8 mouse cellular contexts compared by ENCODE assay signal in the genomic region with DNA sequence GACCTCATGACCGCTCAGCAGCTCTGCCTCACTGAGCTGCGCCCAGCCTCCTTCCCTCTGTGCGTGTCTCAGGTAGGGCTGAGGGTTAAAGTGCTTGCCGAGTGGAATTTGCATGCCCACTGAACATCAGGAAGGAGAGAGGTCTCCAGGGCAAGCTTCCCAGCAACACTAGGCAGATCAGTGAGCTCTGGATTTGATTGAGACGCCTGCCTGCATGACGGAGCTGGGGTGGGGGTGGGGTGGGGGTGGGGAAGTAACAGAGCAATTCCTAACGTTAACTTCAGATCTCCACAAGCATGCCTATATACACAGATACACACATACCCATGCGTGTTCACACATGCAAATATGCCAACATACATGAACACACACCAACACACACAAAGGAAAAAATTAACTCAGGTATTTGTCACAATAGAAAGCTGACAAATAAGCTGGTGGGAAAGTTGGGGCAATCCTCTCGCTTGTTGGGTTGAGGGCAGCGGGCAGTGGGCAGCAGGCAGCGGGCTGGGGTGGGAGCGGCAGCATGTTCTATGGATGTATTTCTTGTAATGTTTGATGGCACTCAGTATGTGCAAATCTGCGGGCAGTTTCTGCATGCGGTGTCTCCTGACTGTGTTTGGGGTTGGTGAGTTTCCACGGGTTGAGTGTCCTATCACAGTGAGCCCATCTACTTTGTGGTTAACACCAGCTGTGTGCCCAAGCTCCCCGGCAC. TPM values are rescaled to one million over a fixed set of nuclear protein-coding genes. Genes with fewer than 3 reads are reported as not detected.
A peak's percentile ranks its signal among the peaks of the same experiment; 100 is the strongest.
DNase-seq lines count a peak whose midpoint lies in the region; ATAC-seq and TF ChIP-seq lines count a peak whose summit lies in the region.

No protein-coding gene starts in this region.

- peak overlapping the region; percentile 65 for H3K4me3 ChIP-seq in layer of hippocampus, adult 2 months
- H3K4me3 ChIP-seq in intestine, postnatal 0 days (ENCODE audit: low read depth, low read length), result peak overlapping the region; percentile 50
- peak overlapping the region; percentile 55 for H3K4me3 ChIP-seq in liver, embryonic 16.5 days (ENCODE audit: low read depth, low read length)
- H3K4me3 ChIP-seq in neural tube, embryonic 11.5 days (ENCODE audit: low read depth, low read length), result peak overlapping the region; percentile 40

- peak overlapping the region; percentile 50 for H3K9ac ChIP-seq in intestine, postnatal 0 days (ENCODE audit: low read depth, low read length)
- H3K9ac ChIP-seq in liver, embryonic 16.5 days (ENCODE audit: low read depth, low read length), result peak overlapping the region; percentile 58
- peak overlapping the region; percentile 41 for H3K9ac ChIP-seq in neural tube, embryonic 11.5 days (ENCODE audit: low read length)

- no peaks in the 10 kb centered on the region for H3K9me3 ChIP-seq in intestine, postnatal 0 days (ENCODE audit: control insufficient read depth)
- H3K9me3 ChIP-seq in liver, embryonic 16.5 days (replicated peaks; ENCODE audit: control insufficient read depth, low read length), result no peaks in the 10 kb centered on the region
- no peaks in the 10 kb centered on the region for H3K9me3 ChIP-seq in neural tube, embryonic 11.5 days (ENCODE audit: control insufficient read depth, low read length)

- no peak for TF ChIP-seq POLR2A in brain, embryonic 14.5 days (IDR thresholded peaks at IDR 0.05; ENCODE audit: borderline replicate concordance, extremely low read depth, insufficient read depth, insufficient read length, poor library complexity, severe bottlenecking)

- peak; percentile 62 for ATAC-seq in intestine, postnatal 0 days
- peak; percentile 43 for ATAC-seq in liver, embryonic 16.5 days (ENCODE audit: low read depth)
- ATAC-seq in neural tube, embryonic 11.5 days (ENCODE audit: insufficient read depth, low FRiP score, low TSS enrichment), result 0 out of 2 replicates have a peak, but pooled peaks have one; percentile 28

- TF ChIP-seq CTCF in layer of hippocampus, adult 2 months (conservative IDR thresholded peaks at IDR 0.05), result no peak
- TF ChIP-seq CTCF in brain, embryonic 14.5 days (IDR thresholded peaks at IDR 0.05; ENCODE audit: borderline replicate concordance, extremely low read depth, insufficient read depth, insufficient read length), result no peak
- no peak for TF ChIP-seq CTCF in intestine, postnatal 0 days (IDR thresholded peaks at IDR 0.05; ENCODE audit: low read depth)

- peak overlapping the region; percentile 94 for H3K4me2 ChIP-seq in intestine, postnatal 0 days (replicated peaks; ENCODE audit: low read depth)
- H3K4me2 ChIP-seq in liver, embryonic 16.5 days (ENCODE audit: low read depth, low read length), result peak overlapping the region; percentile 85
- H3K4me2 ChIP-seq in neural tube, embryonic 11.5 days (ENCODE audit: low read depth), result peak overlapping the region; percentile 72

- peak overlapping the region; percentile 85 for H3K27ac ChIP-seq in layer of hippocampus, adult 2 months
- H3K27ac ChIP-seq in intestine, postnatal 0 days (ENCODE audit: low read depth, low read length), result peak overlapping the region; percentile 70
- no peak overlapping the region for H3K27ac ChIP-seq in liver, embryonic 16.5 days (ENCODE audit: low read length)
- 0 out of 2 replicates have a peak overlapping the region, but pooled peaks have one; percentile 46 for H3K27ac ChIP-seq in neural tube, embryonic 11.5 days (ENCODE audit: low read depth, low read length)

- H3K4me1 ChIP-seq in intestine, postnatal 0 days (replicated peaks; ENCODE audit: control insufficient read depth, insufficient read depth, low read length), result 0 out of 2 replicates have a peak, but pooled peaks cover 6% of the 10 kb centered on the region
- H3K4me1 ChIP-seq in liver, embryonic 16.5 days (ENCODE audit: control insufficient read depth, low read depth, low read length), result peaks cover 17% of the 10 kb centered on the region
- H3K4me1 ChIP-seq in neural tube, embryonic 11.5 days (ENCODE audit: control insufficient read depth, insufficient read depth, low read length), result 0 out of 2 replicates have a peak, but pooled peaks cover 2% of the 10 kb centered on the region

- 2% methylated on average over 16 of the region's 16 CpGs for WGBS in intestine, postnatal 0 days
- WGBS in liver, embryonic 16.5 days (ENCODE audit: insufficient replicate concordance), result 3% methylated on average over 16 of the region's 16 CpGs
- 5% methylated on average over 16 of the region's 16 CpGs for WGBS in neural tube, embryonic 11.5 days

- no peaks in the 10 kb centered on the region for H3K27me3 ChIP-seq in intestine, postnatal 0 days (replicated peaks; ENCODE audit: control insufficient read depth, insufficient read depth, low read length)
- H3K27me3 ChIP-seq in liver, embryonic 16.5 days (ENCODE audit: control insufficient read depth, insufficient read depth, low read depth, low read length), result no peaks in the 10 kb centered on the region
- H3K27me3 ChIP-seq in neural tube, embryonic 11.5 days (ENCODE audit: control insufficient read depth, insufficient read depth, low read length), result no peaks in the 10 kb centered on the region

- peaks cover 9% of the 10 kb centered on the region; the same call in 1 of the 2 replicates for H3K36me3 ChIP-seq in intestine, postnatal 0 days (ENCODE audit: control insufficient read depth, insufficient read depth)
- H3K36me3 ChIP-seq in liver, embryonic 16.5 days (ENCODE audit: control insufficient read depth, insufficient read depth), result peaks cover 4% of the 10 kb centered on the region
- peaks cover 4% of the 10 kb centered on the region for H3K36me3 ChIP-seq in neural tube, embryonic 11.5 days (ENCODE audit: control insufficient read depth, insufficient read depth, low read length)

- DNase-seq in layer of hippocampus, adult 2 months (ENCODE audit: low spot score in 2 of 2), result peak in 1 of 2 experiments; percentile 41
- DNase-seq in layer of hippocampus, postnatal 36 days, result no peak
- peak; percentile 86 for DNase-seq in brain, embryonic 14.5 days (ENCODE audit: low read depth)
- DNase-seq in gastrocnemius, postnatal 25 days, result peak; percentile 50
- DNase-seq in neural tube, embryonic 11.5 days (ENCODE audit: low spot score), result peak; percentile 66
- no peak for DNase-seq in urinary bladder, adult 18-20 months (ENCODE audit: low spot score in 2 of 2)

RNA-seq across cellular contexts. Expression of a gene that starts 12.3 kb away (rescaled TPM):
- 10 to 100 TPM; 59.6 to 59.8 TPM for total RNA-seq in layer of hippocampus, adult 2 months (2021)
- total RNA-seq in layer of hippocampus, postnatal 36 days (2021), result 10 to 100 TPM; 53.1 to 65.2 TPM
- 245 and 362 TPM in 2 replicates for polyA plus RNA-seq in brain, embryonic 14.5 days (2012; rRNA removed)
- total RNA-seq in gastrocnemius, postnatal 25 days (2021), result 10 to 100 TPM; 50.8 to 58.9 TPM
- 84.6 and 91.2 TPM in 2 replicates for polyA plus RNA-seq in intestine, postnatal 0 days (2015; fragmentation: Nextera tagmentation; extraction: Ambion mirVana)
- polyA plus RNA-seq in liver, embryonic 16.5 days (2015; fragmentation: Nextera tagmentation; extraction: Ambion mirVana), result 36.5 and 39.4 TPM in 2 replicates
- 179 and 195 TPM in 2 replicates for polyA plus RNA-seq in neural tube, embryonic 11.5 days (2014; fragmentation: Nextera tagmentation; extraction: Ambion mirVana)

RNA-seq across cellular contexts. Expression of a gene that starts 12.6 kb away (rescaled TPM):
- total RNA-seq in layer of hippocampus, adult 2 months (2021), result 100 to 1,000 TPM; 113 to 116 TPM
- 100 to 1,000 TPM; 118 to 127 TPM for total RNA-seq in layer of hippocampus, postnatal 36 days (2021)
- 177 and 180 TPM in 2 replicates for polyA plus RNA-seq in brain, embryonic 14.5 days (2012; rRNA removed)
- 10 to 100 TPM; 25.0 to 25.9 TPM for total RNA-seq in gastrocnemius, postnatal 25 days (2021)
- 159 and 160 TPM in 2 replicates for polyA plus RNA-seq in intestine, postnatal 0 days (2015; fragmentation: Nextera tagmentation; extraction: Ambion mirVana)
- polyA plus RNA-seq in liver, embryonic 16.5 days (2015; fragmentation: Nextera tagmentation; extraction: Ambion mirVana), result 34.4 and 37.8 TPM in 2 replicates
- 268 and 302 TPM in 2 replicates for polyA plus RNA-seq in neural tube, embryonic 11.5 days (2014; fragmentation: Nextera tagmentation; extraction: Ambion mirVana)

RNA-seq across cellular contexts. Expression of a gene that starts 16.1 kb away (rescaled TPM):
- total RNA-seq in layer of hippocampus, adult 2 months (2021), result not detected
- total RNA-seq in layer of hippocampus, postnatal 36 days (2021), result not detected
- 0.12 and 0.14 TPM in 2 replicates for polyA plus RNA-seq in brain, embryonic 14.5 days (2012; rRNA removed)
- total RNA-seq in gastrocnemius, postnatal 25 days (2021), result not detected
- not detected in 2 replicates for polyA plus RNA-seq in intestine, postnatal 0 days (2015; fragmentation: Nextera tagmentation; extraction: Ambion mirVana)
- polyA plus RNA-seq in liver, embryonic 16.5 days (2015; fragmentation: Nextera tagmentation; extraction: Ambion mirVana), result not detected in 2 replicates
- polyA plus RNA-seq in neural tube, embryonic 11.5 days (2014; fragmentation: Nextera tagmentation; extraction: Ambion mirVana), result not detected in 2 replicates

RNA-seq across cellular contexts. Expression of a gene that starts 20.8 kb away (rescaled TPM):
- total RNA-seq in layer of hippocampus, adult 2 months (2021), result 100 to 1,000 TPM; 213 to 224 TPM
- 100 to 1,000 TPM; 207 to 234 TPM for total RNA-seq in layer of hippocampus, postnatal 36 days (2021)
- polyA plus RNA-seq in brain, embryonic 14.5 days (2012; rRNA removed), result 298 and 304 TPM in 2 replicates
- total RNA-seq in gastrocnemius, postnatal 25 days (2021), result 100 to 1,000 TPM; 201 to 255 TPM
- polyA plus RNA-seq in intestine, postnatal 0 days (2015; fragmentation: Nextera tagmentation; extraction: Ambion mirVana), result 85.5 and 87.1 TPM in 2 replicates
- polyA plus RNA-seq in liver, embryonic 16.5 days (2015; fragmentation: Nextera tagmentation; extraction: Ambion mirVana), result 29.6 and 30.7 TPM in 2 replicates
- 45.8 and 51.8 TPM in 2 replicates for polyA plus RNA-seq in neural tube, embryonic 11.5 days (2014; fragmentation: Nextera tagmentation; extraction: Ambion mirVana)

RNA-seq across cellular contexts. Expression of a gene that starts 35.5 kb away (rescaled TPM):
- total RNA-seq in layer of hippocampus, adult 2 months (2021), result 1 to 10 TPM; 3.5 to 5.9 TPM
- 1 to 10 TPM; 3.7 to 5.0 TPM for total RNA-seq in layer of hippocampus, postnatal 36 days (2021)
- 2.1 and 2.2 TPM in 2 replicates for polyA plus RNA-seq in brain, embryonic 14.5 days (2012; rRNA removed)
- 1,000 to 10,000 TPM; 1,093 to 1,260 TPM for total RNA-seq in gastrocnemius, postnatal 25 days (2021)
- polyA plus RNA-seq in intestine, postnatal 0 days (2015; fragmentation: Nextera tagmentation; extraction: Ambion mirVana), result 54.1 and 60.2 TPM in 2 replicates
- polyA plus RNA-seq in liver, embryonic 16.5 days (2015; fragmentation: Nextera tagmentation; extraction: Ambion mirVana), result 6.6 and 9.1 TPM in 2 replicates
- polyA plus RNA-seq in neural tube, embryonic 11.5 days (2014; fragmentation: Nextera tagmentation; extraction: Ambion mirVana), result 4.5 and 5.7 TPM in 2 replicates

Comparison
In these comparisons a context has a peak if more than half of its experiments do, and no peak if none do; other contexts are left out.
1. DNase-seq: peak in brain, embryonic 14.5 days (single experiment), gastrocnemius, postnatal 25 days (single experiment) and neural tube, embryonic 11.5 days (single experiment); none in layer of hippocampus, postnatal 36 days (0 of 2) and urinary bladder, adult 18-20 months (0 of 2).
2. Peak in every context shown above with its lines, with median percentiles within 50 percentile points of each other: H3K4me3 ChIP-seq, ATAC-seq, H3K4me2 ChIP-seq and H3K9ac ChIP-seq.